Mouse (Mus musculus) gastrocnemius, postnatal 25 days (tissue): Measurements from ENCODE around the gene Ric8a. TPM values are rescaled to one million over a fixed set of nuclear protein-coding genes. Genes with fewer than 3 reads are reported as not detected.

Experiments
- DNase-seq: peaks from one replicate; pipeline ENCODE4 v3.0.0; 2022
- long read RNA-seq, 2 experiments: library from polyadenylated mRNA; stranded (forward); transcript quantifications; one replicate each; pipeline ENCODE4 v2.0.0; 2021
- total RNA-seq, 2 experiments: library from RNA; stranded (reverse); gene quantifications; 1 replicate in 1 of 2; 2 replicates in 1 of 2; pipeline ENCODE4 v1.2.3; 2021

Ric8a gene
- 10 to 100 TPM; 13.5 to 14.0 TPM for total RNA-seq
- long read RNA-seq, experiment 1, transcript Ric8a-201 (10 exons, 3,406 nt), result major isoform, 7 of 13 reads
- long read RNA-seq, experiment 1, partial matches to known transcripts, result 3 of 13 reads
- long read RNA-seq, experiment 1, other reads (novel, unspliced or antisense), result 2 of 13 reads
- long read RNA-seq, experiment 2, transcript Ric8a-201 (10 exons, 3,406 nt), result major isoform, 17 of 22 reads
- long read RNA-seq, experiment 2, partial matches to known transcripts, result 3 of 22 reads
- long read RNA-seq, experiment 2, other reads (novel, unspliced or antisense), result 2 of 22 reads

DNA sequence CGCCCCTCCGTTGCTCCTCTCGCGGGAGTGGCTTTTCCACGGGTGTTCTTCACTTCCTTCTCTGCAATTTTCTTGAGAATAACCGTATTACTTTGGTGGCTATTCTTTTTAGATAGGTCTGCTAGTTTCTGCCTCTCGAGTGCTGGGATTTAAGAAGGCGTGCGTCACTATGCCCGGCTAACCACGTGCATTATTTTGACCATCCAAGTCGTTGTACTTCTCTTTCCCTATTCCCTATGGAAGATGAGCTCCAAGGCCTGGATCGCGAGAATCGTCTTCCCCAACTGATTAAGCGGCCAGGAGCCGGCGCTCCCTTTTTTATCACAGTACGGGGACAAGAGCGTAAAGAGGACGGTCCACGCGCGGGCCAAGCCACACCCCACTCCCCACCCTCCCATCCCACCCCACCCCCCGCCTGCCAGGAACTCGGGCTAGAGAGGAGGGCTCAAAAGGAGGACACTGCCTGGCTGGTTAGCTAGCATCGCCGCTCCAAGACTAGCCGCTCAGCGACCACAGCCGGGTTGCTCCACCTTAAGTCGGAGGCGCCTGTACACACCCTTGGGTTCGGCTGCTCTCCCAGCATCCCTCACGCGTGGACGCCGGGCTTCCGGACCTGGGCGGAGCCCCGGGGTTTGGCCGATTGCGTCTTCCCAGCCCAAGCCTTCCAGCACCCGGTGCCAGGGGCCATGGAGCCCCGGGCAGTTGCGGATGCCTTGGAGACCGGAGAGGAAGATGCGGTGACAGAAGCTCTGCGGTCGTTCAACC is at the start of gene Ric8a:
Gene Ric8a (plus strand): TSS at position 173 of the 765 bp plus-strand sequence.
- peak; percentile 93 for DNase-seq

DNA sequence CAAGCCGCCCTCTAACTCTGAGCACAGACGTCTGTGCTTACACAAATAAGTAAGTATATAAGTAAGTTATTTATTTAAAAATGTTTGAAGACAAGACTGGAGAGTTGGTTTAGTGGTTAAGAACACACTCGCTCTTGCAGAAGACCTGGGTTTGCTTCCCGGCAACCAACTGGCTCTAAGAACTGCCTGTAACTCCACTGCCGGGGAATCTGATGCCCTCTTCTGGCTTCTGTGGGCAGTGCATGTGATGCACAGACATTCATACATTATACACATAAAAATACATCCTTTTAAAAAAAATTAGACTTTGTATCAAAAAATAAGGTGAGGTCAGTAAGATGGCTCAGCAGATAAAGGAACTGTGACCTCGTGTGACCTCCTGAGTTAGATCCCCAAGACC is 46.3 kb upstream of the Ric8a start:
- no peak for DNase-seq

DNA sequence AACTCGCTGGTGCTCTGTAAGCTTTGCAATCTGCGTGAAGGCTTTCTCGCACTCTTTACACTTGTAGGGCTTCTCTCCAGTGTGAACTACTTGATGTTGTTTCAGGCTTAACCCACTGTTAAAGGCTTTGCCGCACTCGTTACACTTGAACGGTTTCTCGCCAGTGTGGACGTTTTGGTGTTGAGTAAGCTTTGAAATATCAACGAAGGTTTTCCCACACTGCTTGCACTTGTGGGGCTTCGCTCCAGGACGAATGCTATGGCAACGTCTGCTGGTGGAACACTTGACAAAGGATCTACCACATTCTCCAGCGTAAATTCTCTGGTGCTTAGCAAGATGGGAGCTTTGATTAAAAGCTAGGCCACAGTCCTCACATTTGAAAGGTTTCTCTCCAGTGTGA is 45.0 kb upstream of the Ric8a start:
- no peak for DNase-seq

DNA sequence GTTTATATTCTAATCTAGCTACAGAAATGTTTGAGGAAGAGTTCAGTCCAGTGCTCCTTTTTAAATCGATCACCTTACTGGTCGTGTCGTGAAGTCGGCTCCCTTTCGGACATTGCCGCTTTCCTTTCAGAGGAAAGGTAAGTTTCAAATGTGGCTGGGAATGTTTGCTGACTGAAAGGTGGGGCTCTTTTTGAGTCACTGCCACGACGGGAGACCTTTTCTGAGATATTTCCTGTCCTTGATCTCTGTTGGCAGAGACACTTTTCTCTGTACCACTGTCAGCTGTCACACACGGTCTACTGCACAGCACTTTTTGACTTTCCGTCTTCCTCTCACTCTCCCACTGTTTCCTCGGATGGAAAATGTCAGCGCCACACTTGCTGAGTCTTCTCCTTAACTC is 43.9 kb upstream of the Ric8a start:
- DNase-seq, result no peak

DNA sequence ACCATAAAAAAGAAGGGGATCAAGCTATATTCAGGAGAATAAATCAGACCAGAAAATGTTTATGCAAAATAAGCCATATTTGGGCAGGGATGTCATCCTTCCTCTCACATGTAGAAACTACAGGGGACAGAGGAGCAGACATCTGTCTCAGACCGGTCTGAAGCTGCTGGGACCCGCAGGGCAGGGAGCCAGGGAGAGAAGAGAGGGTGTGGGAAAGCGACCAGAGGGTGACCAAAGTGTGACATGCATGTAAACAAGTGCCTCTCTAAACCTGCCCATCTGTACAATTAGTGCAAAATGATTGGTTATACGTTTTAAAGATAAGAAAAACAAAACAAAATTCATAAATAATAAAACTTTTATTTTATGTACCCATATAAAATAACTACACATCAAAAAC is 36.6 kb upstream of the Ric8a start:
- DNase-seq, result no peak

DNA sequence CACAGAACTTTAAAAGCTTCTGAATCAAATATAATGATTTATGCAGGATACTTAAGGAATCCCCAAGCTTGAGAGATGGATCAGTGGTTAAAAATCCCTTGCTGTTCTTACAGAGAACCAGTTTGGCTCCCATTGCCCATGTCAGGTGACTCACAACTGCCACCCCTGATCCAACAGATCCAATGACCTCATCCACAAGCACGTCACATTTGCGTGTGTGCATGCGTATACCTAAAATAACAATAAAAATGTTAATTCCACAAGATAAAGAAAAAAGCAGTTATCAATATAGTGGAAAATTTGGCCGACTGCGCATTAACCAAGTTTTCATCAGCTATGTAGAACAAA is 35.5 kb upstream of the Ric8a start:
- DNase-seq, result no peak

DNA sequence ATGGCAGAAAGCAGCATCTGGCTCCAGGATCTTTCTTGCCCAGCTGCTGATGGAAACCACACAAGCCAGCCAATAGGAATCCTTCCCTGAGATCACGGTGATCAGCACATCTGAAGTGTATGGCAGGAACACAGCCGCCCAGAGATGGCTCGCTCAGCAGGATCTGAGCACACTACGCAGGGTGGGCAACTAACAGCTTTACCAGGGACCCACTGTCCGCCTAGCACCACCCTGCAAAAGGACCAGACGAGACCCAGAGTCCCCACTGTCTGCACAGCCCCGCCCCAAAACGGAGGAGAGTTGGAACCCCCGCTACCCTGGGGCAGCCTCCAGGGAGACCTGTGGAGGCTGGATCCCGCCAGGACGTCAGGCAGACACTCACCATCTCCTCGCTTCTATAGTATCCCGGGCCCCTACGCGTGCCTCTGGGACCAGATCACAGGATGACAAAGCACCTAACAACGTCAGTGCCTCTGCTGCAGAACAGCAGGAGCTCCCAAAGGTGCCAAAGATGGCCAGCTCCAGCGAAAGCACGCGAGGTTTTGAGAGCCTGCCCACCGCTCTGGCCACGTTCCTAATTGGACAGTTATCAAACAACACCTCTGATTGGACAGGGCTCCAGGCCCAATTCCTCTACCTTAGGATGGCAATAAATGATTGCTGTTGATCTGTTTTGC is 35.0 kb upstream of the Ric8a start, which contains the start of gene Zfp941:
Gene Zfp941 (minus strand): TSS at position 526 of the 677 bp plus-strand sequence.
- DNase-seq, result no peak

DNA sequence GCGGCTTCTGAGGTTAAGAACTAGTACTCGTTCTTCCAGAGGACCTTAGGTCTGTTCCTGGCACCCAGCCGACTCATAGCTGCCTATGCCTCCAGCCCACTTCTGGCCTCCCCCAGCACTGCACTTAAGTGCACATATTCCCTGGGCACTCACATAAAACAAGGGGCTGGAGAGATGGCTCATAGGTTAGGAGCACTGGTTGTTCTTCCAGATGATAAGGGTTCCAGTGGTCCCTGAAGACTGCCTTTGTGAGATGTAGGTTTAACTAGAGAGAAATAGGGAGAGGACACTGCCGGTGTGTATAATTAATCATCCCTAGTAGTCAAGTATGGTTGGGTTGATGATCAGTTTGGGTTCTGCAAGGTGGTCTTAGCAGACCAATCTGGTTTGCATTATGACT is 34.0 kb upstream of the Ric8a start:
- DNase-seq, result no peak

- peak; percentile 47 for DNase-seq
Measured at GRCm38 (mm10) chr7:140828171-140828881, 28.4 kb upstream of the Ric8a start.

GRCm38 (mm10) chr7:140831447-140831846 is 25.3 kb upstream of the Ric8a start:
- no peak for DNase-seq

DNA sequence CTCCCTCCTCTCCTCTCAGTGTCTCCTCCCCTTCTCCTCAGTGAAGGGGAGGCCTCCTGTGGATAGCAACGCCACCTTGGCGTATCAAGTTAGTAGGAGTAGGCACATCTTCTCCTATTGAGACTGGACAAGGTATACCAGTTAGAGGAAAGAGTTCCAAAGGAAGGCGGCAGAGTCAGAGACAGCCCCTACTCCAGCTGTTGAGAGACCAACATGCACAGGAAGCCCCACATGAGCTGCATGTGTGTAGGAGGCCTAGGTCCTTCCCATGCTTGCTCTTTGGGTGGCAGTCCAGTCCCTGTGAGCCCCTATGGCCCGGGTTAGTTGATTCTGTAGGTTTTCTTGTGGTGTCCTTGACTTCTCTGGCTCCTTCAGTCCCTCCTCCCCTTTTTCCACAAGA is 23.4 kb upstream of the Ric8a start:
- DNase-seq, result no peak

DNA sequence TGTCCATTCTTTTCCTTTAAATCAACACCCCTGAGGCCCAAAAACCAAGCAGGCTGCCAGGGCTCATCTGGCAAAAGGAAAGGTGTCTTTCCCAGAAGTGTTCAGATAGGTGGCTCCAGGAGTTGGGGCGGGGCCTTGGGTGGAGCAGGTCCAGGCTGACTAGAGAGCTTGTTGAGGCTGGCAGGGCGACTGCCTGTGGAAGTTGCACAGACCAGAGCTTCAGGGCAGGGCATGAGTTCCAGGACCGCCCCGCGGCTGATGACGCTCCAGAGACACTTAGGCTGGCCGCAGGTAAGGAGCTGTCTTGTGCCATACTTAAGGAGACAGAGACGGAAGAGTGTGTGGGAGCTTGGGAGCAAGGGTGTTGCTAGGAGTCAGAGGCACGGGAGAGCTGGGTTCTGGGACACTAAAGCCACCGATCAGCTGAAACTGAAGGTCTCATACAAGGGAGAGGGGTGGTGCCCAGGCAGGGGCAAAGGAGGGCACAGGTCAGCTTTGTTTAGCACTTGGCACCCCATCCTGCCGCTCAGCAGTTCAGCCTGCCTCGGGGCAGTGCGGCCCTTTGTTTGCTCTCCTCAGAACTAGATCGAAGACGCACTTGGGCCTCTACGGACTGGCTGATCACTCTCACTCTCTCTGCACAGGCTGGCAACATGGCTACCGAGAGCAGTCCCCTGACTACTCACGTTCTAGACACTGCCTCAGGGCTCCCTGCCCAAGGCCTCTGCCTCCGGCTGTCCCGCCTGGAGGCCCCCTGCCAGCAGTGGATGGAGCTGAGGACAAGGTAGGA is 21.6 kb upstream of the Ric8a start, which contains the start of gene Urah:
Gene Urah (plus strand): TSS at position 51 of the 790 bp plus-strand sequence.
- no peak for DNase-seq

- DNase-seq, result no peak
Measured at GRCm38 (mm10) chr7:140835758-140836087, 21.0 kb upstream of the Ric8a start.

- DNase-seq, result no peak
Measured at GRCm38 (mm10) chr7:140836243-140837115, 20.3 kb upstream of the Ric8a start.

DNA sequence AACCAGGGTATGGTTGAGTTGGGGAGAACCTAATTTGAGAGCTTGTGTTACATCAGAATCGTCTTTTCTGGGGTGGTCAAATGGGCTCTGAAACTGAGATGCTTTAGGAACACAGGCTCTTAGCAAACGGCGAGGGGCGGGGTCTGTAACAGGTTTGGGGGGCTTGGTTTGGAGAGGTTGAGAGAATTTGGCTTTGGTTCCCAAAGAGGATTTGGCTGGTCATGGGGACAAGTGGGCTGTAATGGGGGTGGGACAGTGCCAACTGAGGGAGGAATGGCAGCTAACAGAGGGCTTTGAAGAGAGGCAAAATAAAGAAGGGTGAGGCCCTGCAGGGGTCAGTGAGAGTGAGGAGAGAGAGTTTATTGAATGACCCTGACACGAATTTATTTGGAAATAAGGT is 17.2 kb upstream of the Ric8a start:
- DNase-seq, result no peak

DNA sequence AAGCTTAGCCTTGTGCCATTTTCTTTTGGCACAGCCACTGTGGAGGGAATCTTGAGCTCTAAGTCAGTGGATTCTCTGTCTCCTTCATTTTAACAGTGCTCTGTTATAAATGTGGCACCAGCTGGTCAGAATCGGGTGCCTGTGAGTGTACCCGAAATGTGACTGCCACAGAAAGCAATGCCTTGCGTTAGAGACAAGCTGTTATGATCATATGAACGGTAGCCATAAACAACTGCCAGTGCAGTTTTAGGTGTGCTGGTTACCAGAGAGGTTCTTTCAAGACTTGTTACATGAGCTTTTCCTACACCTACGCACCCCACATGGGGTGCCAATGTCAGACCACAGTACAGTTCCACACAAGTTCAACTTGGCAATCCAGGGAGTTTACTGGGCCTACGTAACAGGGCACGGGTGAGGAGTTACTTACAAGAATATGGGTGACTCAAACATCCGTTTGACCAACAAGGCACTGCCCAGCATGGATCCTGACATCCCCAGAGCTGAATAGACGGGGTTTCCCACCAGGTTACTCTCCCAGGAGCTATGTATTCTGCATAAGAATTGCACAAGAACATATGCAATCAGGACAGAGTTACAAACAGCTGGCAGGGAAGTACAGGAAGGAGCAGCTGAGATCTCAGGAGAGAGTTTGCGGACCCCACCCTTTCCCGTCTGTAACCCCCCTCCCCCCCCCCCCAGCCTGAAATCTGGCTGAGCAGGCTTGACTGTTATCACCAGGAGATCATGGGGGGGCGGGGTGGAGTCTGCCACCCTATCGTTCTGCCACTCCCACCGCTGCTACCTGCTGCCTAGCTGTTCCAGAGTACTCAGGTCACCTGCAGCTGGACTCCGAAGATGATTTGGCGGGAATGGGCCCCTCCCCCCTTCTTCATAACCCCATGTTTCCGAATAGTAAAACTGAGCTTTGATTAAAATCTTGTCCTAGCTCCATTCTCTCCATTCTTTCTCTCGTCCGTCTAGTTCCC is 15.7 kb upstream of the Ric8a start:
- DNase-seq, result no peak

GRCm38 (mm10) chr7:140843806-140844205 is 13.0 kb upstream of the Ric8a start:
- no peak for DNase-seq

GRCm38 (mm10) chr7:140844905-140845665 is 11.7 kb upstream of the Ric8a start, which contains the start of gene Scgb1c1:
Gene Scgb1c1 (plus strand): TSS chr7:140845547.
- DNase-seq, result peak; percentile 67

- DNase-seq, result no peak
Measured at GRCm38 (mm10) chr7:140845683-140846082, 11.1 kb upstream of the Ric8a start.
